Mouse (Mus musculus): ENCODE measurements around the gene Stk35. TPM values are rescaled to one million over a fixed set of nuclear protein-coding genes. Genes with fewer than 3 reads are reported as not detected.

Gene Stk35
- polyA plus RNA-seq, 1 experiment from 2014 or later, result 18.1 TPM

GRCm38 (mm10) chr2:129815076-129815475 is 14.8 kb downstream of the Stk35 start:
- Histone ChIP-seq H3K4me1 (replicated peaks) (0 out of 2 replicates have a peak, but pooled peaks cover 4% of the 10 kb centered on the region), H3K9ac (replicated peaks) (no peak overlapping the region), H3K4me3 (replicated peaks) (no peak overlapping the region), H3K9me3 (no peaks in the 10 kb centered on the region), H3K36me3 (peaks cover 86% of the 10 kb centered on the region), H3K27me3 (no peaks in the 10 kb centered on the region), H3K27ac (no peak overlapping the region), H3K4me2 (no peak overlapping the region)
- ATAC-seq (ENCODE audit: insufficient number of reproducible peaks, insufficient read depth, low FRiP score, low TSS enrichment, low read depth), result no peak
- 80% methylated on average over 2 of the region's 2 CpGs for WGBS

- peaks cover 85% of the 10 kb centered on the region for H3K36me3 ChIP-seq
- no peaks in the 10 kb centered on the region for H3K9me3 ChIP-seq
- WGBS, result 89% methylated on average over 5 of the region's 5 CpGs
Measured at GRCm38 (mm10) chr2:129817603-129818257, 17.4 kb downstream of the Stk35 start.

GRCm38 (mm10) chr2:129818868-129819267 is 18.6 kb downstream of the Stk35 start:
- no peak overlapping the region for H3K9ac ChIP-seq (replicated peaks)
- 93% methylated on average over 2 of the region's 2 CpGs for WGBS
- H3K27ac ChIP-seq, result no peak overlapping the region
- H3K4me2 ChIP-seq, result no peak overlapping the region
- H3K36me3 ChIP-seq, result peaks cover 89% of the 10 kb centered on the region
- no peak overlapping the region for H3K4me3 ChIP-seq (replicated peaks)
- no peak for ATAC-seq (ENCODE audit: insufficient number of reproducible peaks, insufficient read depth, low FRiP score, low TSS enrichment, low read depth)
- H3K4me1 ChIP-seq (replicated peaks), result no peaks in the 10 kb centered on the region; the same call in 1 of the 2 replicates
- no peaks in the 10 kb centered on the region for H3K27me3 ChIP-seq
- H3K9me3 ChIP-seq, result no peaks in the 10 kb centered on the region

More at GRCm38 (mm10) chr2:129817603-129818257, 17.4 kb downstream of the Stk35 start:
- no peak for ATAC-seq (ENCODE audit: insufficient number of reproducible peaks, insufficient read depth, low FRiP score, low TSS enrichment, low read depth)
- no peaks in the 10 kb centered on the region; the same call in 1 of the 2 replicates for H3K4me1 ChIP-seq (replicated peaks)
- no peak overlapping the region for H3K27ac ChIP-seq
- no peaks in the 10 kb centered on the region for H3K27me3 ChIP-seq
- no peak overlapping the region for H3K4me2 ChIP-seq
- no peak overlapping the region for H3K4me3 ChIP-seq (replicated peaks)
- H3K9ac ChIP-seq (replicated peaks), result no peak overlapping the region

- Histone ChIP-seq H3K4me2 (no peak overlapping the region), H3K9me3 (no peaks in the 10 kb centered on the region), H3K27me3 (no peaks in the 10 kb centered on the region), H3K4me3 (replicated peaks) (no peak overlapping the region), H3K4me1 (replicated peaks) (no peaks in the 10 kb centered on the region; the same call in 1 of the 2 replicates), H3K36me3 (peaks cover 90% of the 10 kb centered on the region), H3K27ac (no peak overlapping the region), H3K9ac (replicated peaks) (no peak overlapping the region)
- ATAC-seq (ENCODE audit: insufficient number of reproducible peaks, insufficient read depth, low FRiP score, low TSS enrichment, low read depth), result no peak
- 94% methylated on average over 2 of the region's 2 CpGs for WGBS
Measured at GRCm38 (mm10) chr2:129819531-129819930, 19.2 kb downstream of the Stk35 start.

DNA sequence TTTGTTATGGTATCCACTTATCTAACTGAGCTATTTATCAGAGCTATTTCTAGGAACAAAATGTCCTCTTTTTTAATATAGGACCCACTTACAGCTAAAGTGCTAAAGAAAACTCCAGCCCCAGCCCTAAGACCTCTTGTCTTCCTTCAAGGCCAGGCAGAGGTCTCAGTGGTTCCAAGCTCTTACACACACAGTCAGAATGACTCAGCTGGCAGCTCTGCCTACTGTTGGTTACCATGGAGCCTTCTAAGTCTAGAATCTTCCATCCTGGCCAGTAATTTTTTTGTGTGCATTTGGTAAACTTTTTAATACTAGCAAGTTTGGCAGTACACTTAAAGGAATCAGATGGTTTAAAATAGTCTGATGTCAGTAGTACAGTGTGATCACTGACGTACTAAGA is 19.6 kb downstream of the Stk35 start:
- WGBS, result 100% methylated on average over 1 of the region's 1 CpGs

DNA sequence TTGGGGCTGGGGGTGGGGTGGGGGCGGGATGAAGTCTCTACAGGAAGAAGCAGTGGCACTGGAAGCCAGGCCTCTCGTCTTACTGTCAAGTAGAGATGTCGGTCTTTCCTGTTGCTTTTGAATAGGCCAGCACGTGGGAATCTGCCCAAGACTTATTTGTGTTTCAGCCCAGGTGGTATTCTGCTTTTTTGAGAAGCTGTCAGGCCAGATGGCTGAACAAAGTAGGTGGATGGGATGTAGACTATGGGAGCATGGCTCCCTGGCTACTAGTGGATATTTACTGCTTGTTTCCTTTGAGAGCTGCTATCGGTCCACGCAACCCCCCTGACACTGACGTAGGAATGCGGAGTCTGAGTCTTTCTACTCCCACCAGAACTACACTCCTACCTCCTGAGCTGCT is 20.7 kb downstream of the Stk35 start:
- no peaks in the 10 kb centered on the region for H3K9me3 ChIP-seq
- H3K36me3 ChIP-seq, result peaks cover 85% of the 10 kb centered on the region
- no peak overlapping the region for H3K4me2 ChIP-seq
- no peaks in the 10 kb centered on the region; the same call in 1 of the 2 replicates for H3K4me1 ChIP-seq (replicated peaks)
- H3K9ac ChIP-seq (replicated peaks), result no peak overlapping the region
- no peak overlapping the region for H3K27ac ChIP-seq
- WGBS, result 88% methylated on average over 8 of the region's 8 CpGs
- no peak overlapping the region for H3K4me3 ChIP-seq (replicated peaks)
- H3K27me3 ChIP-seq, result no peaks in the 10 kb centered on the region
- ATAC-seq (ENCODE audit: insufficient number of reproducible peaks, insufficient read depth, low FRiP score, low TSS enrichment, low read depth), result no peak

More for the DNA sequence above, 19.6 kb downstream of the Stk35 start:
- Histone ChIP-seq H3K9me3 (no peaks in the 10 kb centered on the region), H3K36me3 (peaks cover 87% of the 10 kb centered on the region), H3K27me3 (no peaks in the 10 kb centered on the region), H3K4me1 (replicated peaks) (no peaks in the 10 kb centered on the region; the same call in 1 of the 2 replicates), H3K9ac (replicated peaks) (no peak overlapping the region), H3K4me3 (replicated peaks) (no peak overlapping the region), H3K27ac (no peak overlapping the region), H3K4me2 (no peak overlapping the region)
- ATAC-seq (ENCODE audit: insufficient number of reproducible peaks, insufficient read depth, low FRiP score, low TSS enrichment, low read depth), result no peak

- Histone ChIP-seq H3K4me3 (replicated peaks) (no peak overlapping the region), H3K27ac (no peak overlapping the region), H3K4me2 (no peak overlapping the region), H3K9ac (replicated peaks) (no peak overlapping the region), H3K9me3 (no peaks in the 10 kb centered on the region), H3K27me3 (no peaks in the 10 kb centered on the region), H3K4me1 (replicated peaks) (no peaks in the 10 kb centered on the region; the same call in 1 of the 2 replicates), H3K36me3 (peaks cover 83% of the 10 kb centered on the region)
- ATAC-seq (ENCODE audit: insufficient number of reproducible peaks, insufficient read depth, low FRiP score, low TSS enrichment, low read depth), result no peak
- whole genome bisulfite sequencing, result 91% methylated on average over 5 of the region's 5 CpGs
Measured at GRCm38 (mm10) chr2:129821568-129821967, 21.3 kb downstream of the Stk35 start.

DNA sequence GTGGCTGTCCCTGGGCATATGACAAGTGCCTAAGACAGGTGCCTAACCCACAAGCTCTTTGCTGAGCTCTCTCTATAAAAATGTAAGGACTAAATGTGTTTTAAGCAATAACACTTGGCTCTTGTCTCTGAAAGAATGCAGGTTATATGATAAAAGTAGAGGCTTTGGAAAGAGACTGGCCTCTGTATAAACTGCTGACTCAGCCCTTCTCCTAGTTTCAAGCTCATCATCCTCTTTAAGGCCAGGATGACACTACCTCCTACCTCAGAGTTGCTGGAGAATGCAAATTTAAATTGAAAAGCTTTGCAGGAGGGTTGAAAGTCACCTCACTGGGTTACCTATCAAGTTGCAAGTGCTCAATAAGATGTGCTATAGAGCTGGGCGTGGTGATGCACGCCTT is 23.0 kb downstream of the Stk35 start:
- no peak overlapping the region for H3K27ac ChIP-seq
- 95% methylated on average over 2 of the region's 2 CpGs for WGBS
- no peak overlapping the region for H3K9ac ChIP-seq (replicated peaks)
- H3K36me3 ChIP-seq, result peaks cover 78% of the 10 kb centered on the region
- no peak for ATAC-seq (ENCODE audit: insufficient number of reproducible peaks, insufficient read depth, low FRiP score, low TSS enrichment, low read depth)
- no peaks in the 10 kb centered on the region for H3K27me3 ChIP-seq
- H3K4me2 ChIP-seq, result no peak overlapping the region
- H3K4me3 ChIP-seq (replicated peaks), result no peak overlapping the region
- H3K4me1 ChIP-seq (replicated peaks), result no peaks in the 10 kb centered on the region; the same call in 1 of the 2 replicates
- no peaks in the 10 kb centered on the region for H3K9me3 ChIP-seq

GRCm38 (mm10) chr2:129824254-129824653 is 23.9 kb downstream of the Stk35 start:
- ATAC-seq (ENCODE audit: insufficient number of reproducible peaks, insufficient read depth, low FRiP score, low TSS enrichment, low read depth), result no peak
- WGBS, result 91% methylated on average over 6 of the region's 6 CpGs
- H3K9me3 ChIP-seq, result no peaks in the 10 kb centered on the region
- no peak overlapping the region for H3K27ac ChIP-seq
- no peaks in the 10 kb centered on the region for H3K27me3 ChIP-seq
- H3K4me1 ChIP-seq (replicated peaks), result no peaks in the 10 kb centered on the region; the same call in 1 of the 2 replicates
- H3K4me3 ChIP-seq (replicated peaks), result no peak overlapping the region
- peaks cover 78% of the 10 kb centered on the region for H3K36me3 ChIP-seq
- no peak overlapping the region for H3K9ac ChIP-seq (replicated peaks)
- no peak overlapping the region for H3K4me2 ChIP-seq

DNA sequence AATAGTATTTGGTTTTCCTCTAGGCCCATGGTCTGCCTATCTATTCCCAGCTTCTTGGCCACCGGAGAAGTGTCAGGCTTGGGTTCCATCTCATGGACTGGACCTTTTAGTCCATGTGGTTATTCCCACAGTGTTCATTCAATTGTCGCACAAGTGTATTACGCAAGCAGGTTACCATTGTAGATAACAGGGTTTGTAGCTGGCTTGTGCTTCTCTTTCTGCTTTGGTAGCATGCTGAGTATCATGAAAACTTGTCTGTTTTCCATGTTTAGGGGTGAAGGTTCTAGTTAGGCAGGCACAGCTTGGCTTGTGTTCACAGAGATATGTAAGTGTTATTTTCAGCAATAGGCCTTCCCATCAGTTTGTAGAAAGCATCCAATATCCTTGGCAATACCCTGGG is 25.8 kb downstream of the Stk35 start:
- peaks cover 83% of the 10 kb centered on the region for H3K36me3 ChIP-seq
- 95% methylated on average over 3 of the region's 3 CpGs for WGBS
- no peak overlapping the region for H3K4me2 ChIP-seq
- no peaks in the 10 kb centered on the region for H3K9me3 ChIP-seq
- ATAC-seq (ENCODE audit: insufficient number of reproducible peaks, insufficient read depth, low FRiP score, low TSS enrichment, low read depth), result no peak
- H3K4me3 ChIP-seq (replicated peaks), result no peak overlapping the region
- H3K4me1 ChIP-seq (replicated peaks), result no peaks in the 10 kb centered on the region
- no peaks in the 10 kb centered on the region for H3K27me3 ChIP-seq
- no peak overlapping the region for H3K9ac ChIP-seq (replicated peaks)
- no peak overlapping the region for H3K27ac ChIP-seq

GRCm38 (mm10) chr2:129832993-129833392 is 32.7 kb downstream of the Stk35 start:
- Histone ChIP-seq H3K4me1 (replicated peaks) (no peaks in the 10 kb centered on the region), H3K27ac (no peak overlapping the region), H3K9ac (replicated peaks) (no peak overlapping the region), H3K9me3 (no peaks in the 10 kb centered on the region), H3K27me3 (no peaks in the 10 kb centered on the region), H3K4me2 (no peak overlapping the region), H3K4me3 (replicated peaks) (no peak overlapping the region), H3K36me3 (peaks cover 36% of the 10 kb centered on the region)
- no peak for ATAC-seq (ENCODE audit: insufficient number of reproducible peaks, insufficient read depth, low FRiP score, low TSS enrichment, low read depth)
- WGBS, result 77% methylated on average over 4 of the region's 4 CpGs

DNA sequence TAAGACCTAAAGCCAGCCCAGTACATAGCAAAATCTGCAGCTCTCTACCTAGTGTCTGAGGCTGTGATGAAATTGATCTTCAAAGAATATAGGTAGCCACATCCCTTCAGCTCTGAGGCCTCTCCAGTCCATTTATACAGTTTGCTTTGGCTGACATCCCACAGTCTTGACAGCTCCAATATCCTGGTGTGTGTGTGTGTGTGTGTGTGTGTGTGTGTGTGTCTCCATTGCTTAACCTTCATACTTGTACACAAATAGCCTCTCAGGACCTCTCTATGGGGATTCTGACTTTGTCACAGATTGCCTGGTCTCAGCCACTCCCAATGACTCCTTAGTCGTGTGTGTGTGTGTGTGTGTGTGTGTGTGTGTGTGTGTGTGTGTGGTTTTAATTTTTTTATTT is 33.9 kb downstream of the Stk35 start:
- no peaks in the 10 kb centered on the region for H3K9me3 ChIP-seq
- no peak for ATAC-seq (ENCODE audit: insufficient number of reproducible peaks, insufficient read depth, low FRiP score, low TSS enrichment, low read depth)
- WGBS, result 82% methylated on average over 1 of the region's 1 CpGs

More for the DNA sequence above, 33.9 kb downstream of the Stk35 start:
- Histone ChIP-seq H3K27me3 (no peaks in the 10 kb centered on the region), H3K9ac (replicated peaks) (no peak overlapping the region), H3K4me2 (no peak overlapping the region), H3K4me1 (replicated peaks) (no peaks in the 10 kb centered on the region), H3K36me3 (peaks cover 24% of the 10 kb centered on the region), H3K4me3 (replicated peaks) (no peak overlapping the region), H3K27ac (no peak overlapping the region)

Data from limb, embryonic 12.5 days (tissue).